Mouse (Mus musculus) forebrain, embryonic 15.5 days (tissue): ENCODE results near the gene Thrb. TPM values are rescaled to one million over a fixed set of nuclear protein-coding genes. Genes with fewer than 3 reads are reported as not detected.
"Not testable (repeated sequence)": the region's sequence is repeated elsewhere in the genome, so short reads cannot be mapped to it uniquely, and the experiment has no call there.

Source experiments
- ATAC-seq: fragments of 200-750 bp; cut with Nextera tagmentation; replicated peaks from 2 replicates; pipeline ENCODE4 v1.8.0; 2017; ENCODE audit warnings: mild to moderate bottlenecking, moderate TSS enrichment, moderate library complexity
- H3K27ac ChIP-seq: fragments of 300-500 bp; sonication (generic); replicated peaks from 2 replicates; pipeline ENCODE4 v1.5.1; 2015; ENCODE audit warnings: mild to moderate bottlenecking, inconsistent platforms
- H3K27me3 ChIP-seq: fragments of 300-500 bp; sonication (generic); 2 replicates; pipeline ENCODE4 v1.6.1; 2015; ENCODE audit warnings: inconsistent platforms
- H3K36me3 ChIP-seq: fragments of 300-500 bp; sonication (generic); 2 replicates; pipeline ENCODE4 v1.6.1; 2015; ENCODE audit warnings: mild to moderate bottlenecking, inconsistent platforms
- H3K4me1 ChIP-seq: fragments of 300-500 bp; sonication (generic); 2 replicates; pipeline ENCODE4 v1.6.1; 2015; ENCODE audit warnings: inconsistent platforms
- H3K4me2 ChIP-seq: fragments of 300-500 bp; sonication (generic); replicated peaks from 2 replicates; pipeline ENCODE4 v1.6.1; 2015; ENCODE audit warnings: mild to moderate bottlenecking, inconsistent platforms
- H3K4me3 ChIP-seq: fragments of 300-500 bp; sonication (generic); 2 replicates; pipeline ENCODE4 v1.5.1; 2015; ENCODE audit warnings: mild to moderate bottlenecking, inconsistent platforms
- H3K9ac ChIP-seq: fragments of 300-500 bp; sonication (generic); replicated peaks from 2 replicates; pipeline ENCODE4 v1.6.1; 2015; ENCODE audit warnings: mild to moderate bottlenecking, inconsistent platforms
- H3K9me3 ChIP-seq: fragments of 300-500 bp; sonication (generic); 2 replicates; pipeline ENCODE4 v1.6.1; 2016; ENCODE audit warnings: inconsistent platforms
- WGBS: fragments of 180-500 bp; shearing (Covaris S2); methylation state at CpG from one replicate; pipeline ENCODE4 v1.1.7; 2015; ENCODE audit warnings: mixed read lengths; 5-methylcytosine and 5-hydroxymethylcytosine counted together
- polyA plus RNA-seq: library from polyadenylated mRNA; unstranded; fragments of >200 nt; fragmentation: Nextera tagmentation; extraction: Ambion mirVana; gene quantifications from 2 replicates; pipeline ENCODE4 v1.2.1, GENCODE M21; 2015

Gene Thrb
- polyA plus RNA-seq, 1 experiment from 2014 or later, result 1.6 TPM

- WGBS, result 73% methylated on average over 5 of the region's 5 CpGs
- Histone ChIP-seq H3K4me3 (no peak overlapping the region), H3K27ac (no peak overlapping the region), H3K9me3 (no peaks in the 10 kb centered on the region), H3K4me1 (no peaks in the 10 kb centered on the region), H3K36me3 (no peaks in the 10 kb centered on the region), H3K27me3 (no peaks in the 10 kb centered on the region), H3K4me2 (no peak overlapping the region), H3K9ac (no peak overlapping the region)
- no peak for ATAC-seq
These were observed 269.5 kb downstream of the Thrb start for GRCm38 (mm10) chr14:17929585-17929984.

GRCm38 (mm10) chr14:17933475-17933874 lies 273.4 kb downstream of the Thrb start:
- no peak overlapping the region for H3K27ac ChIP-seq
- H3K4me1 ChIP-seq, result no peaks in the 10 kb centered on the region
- no peak for ATAC-seq
- WGBS, result 78% methylated on average over 2 of the region's 2 CpGs
- H3K4me3 ChIP-seq, result no peak overlapping the region
- H3K4me2 ChIP-seq, result no peak overlapping the region
- no peaks in the 10 kb centered on the region for H3K36me3 ChIP-seq
- no peaks in the 10 kb centered on the region for H3K9me3 ChIP-seq
- no peak overlapping the region for H3K9ac ChIP-seq
- H3K27me3 ChIP-seq, result no peaks in the 10 kb centered on the region

GRCm38 (mm10) chr14:17934779-17935178 lies 274.7 kb downstream of the Thrb start:
- H3K4me3 ChIP-seq, ATAC-seq, H3K4me1 ChIP-seq, H3K27ac ChIP-seq, H3K9ac ChIP-seq, H3K9me3 ChIP-seq, H3K27me3 ChIP-seq, H3K4me2 ChIP-seq, H3K36me3 ChIP-seq: not testable (repeated sequence)
- WGBS, result 88% methylated on average over 4 of the region's 4 CpGs

GRCm38 (mm10) chr14:17954038-17954437 lies 294.0 kb downstream of the Thrb start:
- H3K4me3 ChIP-seq, result no peak overlapping the region
- H3K9me3 ChIP-seq, result no peaks in the 10 kb centered on the region
- H3K4me1 ChIP-seq, result no peaks in the 10 kb centered on the region
- no peak for ATAC-seq
- no peak overlapping the region for H3K27ac ChIP-seq
- no peaks in the 10 kb centered on the region for H3K27me3 ChIP-seq
- H3K9ac ChIP-seq, result no peak overlapping the region
- WGBS, result 91% methylated on average over 2 of the region's 2 CpGs
- no peaks in the 10 kb centered on the region for H3K36me3 ChIP-seq
- no peak overlapping the region for H3K4me2 ChIP-seq

- WGBS, result 29% methylated on average over 2 of the region's 2 CpGs
These were observed 299.8 kb downstream of the Thrb start for GRCm38 (mm10) chr14:17959901-17960300.

GRCm38 (mm10) chr14:17967117-17967726 lies 307.2 kb downstream of the Thrb start:
- H3K4me1 ChIP-seq, result no peaks in the 10 kb centered on the region
- no peak overlapping the region for H3K4me2 ChIP-seq
- H3K9ac ChIP-seq, result no peak overlapping the region
- no peaks in the 10 kb centered on the region for H3K36me3 ChIP-seq
- no peaks in the 10 kb centered on the region for H3K9me3 ChIP-seq
- H3K27me3 ChIP-seq, result no peaks in the 10 kb centered on the region
- peak; percentile 88 for ATAC-seq
- no peak overlapping the region for H3K27ac ChIP-seq
- no peak overlapping the region for H3K4me3 ChIP-seq
- WGBS, result 33% methylated on average over 5 of the region's 5 CpGs

More at GRCm38 (mm10) chr14:17959901-17960300, 299.8 kb downstream of the Thrb start:
- Histone ChIP-seq H3K4me3 (no peak overlapping the region), H3K9ac (no peak overlapping the region), H3K36me3 (no peaks in the 10 kb centered on the region), H3K9me3 (no peaks in the 10 kb centered on the region), H3K4me1 (no peaks in the 10 kb centered on the region), H3K27me3 (no peaks in the 10 kb centered on the region), H3K4me2 (no peak overlapping the region), H3K27ac (no peak overlapping the region)
- ATAC-seq, result no peak

GRCm38 (mm10) chr14:17972132-17972531 lies 312.1 kb downstream of the Thrb start:
- Histone ChIP-seq H3K4me1 (no peaks in the 10 kb centered on the region), H3K4me3 (no peak overlapping the region), H3K27ac (no peak overlapping the region), H3K9me3 (no peaks in the 10 kb centered on the region), H3K9ac (no peak overlapping the region), H3K27me3 (no peaks in the 10 kb centered on the region), H3K36me3 (no peaks in the 10 kb centered on the region), H3K4me2 (no peak overlapping the region)
- ATAC-seq, result no peak
- 69% methylated on average over 4 of the region's 4 CpGs for WGBS

GRCm38 (mm10) chr14:17972665-17973064 lies 312.6 kb downstream of the Thrb start:
- Histone ChIP-seq H3K4me1 (no peaks in the 10 kb centered on the region), H3K9me3 (no peaks in the 10 kb centered on the region), H3K4me3 (no peak overlapping the region), H3K27me3 (no peaks in the 10 kb centered on the region), H3K4me2 (no peak overlapping the region), H3K27ac (no peak overlapping the region), H3K36me3 (no peaks in the 10 kb centered on the region), H3K9ac (no peak overlapping the region)
- ATAC-seq, result no peak
- WGBS, result 76% methylated on average over 6 of the region's 6 CpGs

- Histone ChIP-seq H3K27me3 (no peaks in the 10 kb centered on the region), H3K36me3 (no peaks in the 10 kb centered on the region), H3K9me3 (no peaks in the 10 kb centered on the region), H3K4me2 (no peak overlapping the region), H3K27ac (no peak overlapping the region), H3K9ac (no peak overlapping the region), H3K4me3 (no peak overlapping the region), H3K4me1 (no peaks in the 10 kb centered on the region)
- ATAC-seq, result no peak
- 79% methylated on average over 1 of the region's 1 CpGs for WGBS
These were observed 315.7 kb downstream of the Thrb start for GRCm38 (mm10) chr14:17975786-17976185.

GRCm38 (mm10) chr14:17978259-17978658 lies 318.2 kb downstream of the Thrb start:
- Histone ChIP-seq H3K4me3 (no peak overlapping the region), H3K9me3 (no peaks in the 10 kb centered on the region), H3K27ac (no peak overlapping the region), H3K4me2 (no peak overlapping the region), H3K36me3 (no peaks in the 10 kb centered on the region), H3K27me3 (no peaks in the 10 kb centered on the region), H3K9ac (no peak overlapping the region), H3K4me1 (no peaks in the 10 kb centered on the region)
- no peak for ATAC-seq

GRCm38 (mm10) chr14:17981258-17981657 lies 321.2 kb downstream of the Thrb start:
- Histone ChIP-seq H3K36me3 (no peaks in the 10 kb centered on the region), H3K27ac (no peak overlapping the region), H3K9ac (no peak overlapping the region), H3K4me2 (no peak overlapping the region), H3K9me3 (no peaks in the 10 kb centered on the region), H3K4me3 (no peak overlapping the region), H3K4me1 (no peaks in the 10 kb centered on the region), H3K27me3 (no peaks in the 10 kb centered on the region)
- ATAC-seq, result no peak
- 74% methylated on average over 3 of the region's 3 CpGs for WGBS

- Histone ChIP-seq H3K27ac (no peak overlapping the region), H3K9me3 (no peaks in the 10 kb centered on the region), H3K4me2 (no peak overlapping the region), H3K36me3 (no peaks in the 10 kb centered on the region), H3K9ac (no peak overlapping the region), H3K27me3 (no peaks in the 10 kb centered on the region), H3K4me1 (no peaks in the 10 kb centered on the region), H3K4me3 (no peak overlapping the region)
- 87% methylated on average over 5 of the region's 5 CpGs for WGBS
- no peak for ATAC-seq
These were observed 322.0 kb downstream of the Thrb start for GRCm38 (mm10) chr14:17982017-17982416.

GRCm38 (mm10) chr14:17983390-17983789 lies 323.3 kb downstream of the Thrb start:
- Histone ChIP-seq H3K27ac (no peak overlapping the region), H3K4me1 (no peaks in the 10 kb centered on the region), H3K36me3 (no peaks in the 10 kb centered on the region), H3K4me3 (no peak overlapping the region), H3K27me3 (no peaks in the 10 kb centered on the region), H3K9ac (no peak overlapping the region), H3K9me3 (no peaks in the 10 kb centered on the region), H3K4me2 (no peak overlapping the region)
- 84% methylated on average over 3 of the region's 3 CpGs for WGBS
- ATAC-seq, result no peak
